Mouse (Mus musculus) midbrain, embryonic 13.5 days (tissue): Measurements from ENCODE around the gene Acox2. TPM values are rescaled to one million over a fixed set of nuclear protein-coding genes. Genes with fewer than 3 reads are reported as not detected.

ENCODE experiments used
- ATAC-seq: fragments of 200-750 bp; cut with Nextera tagmentation; 2 replicates; pipeline ENCODE4 v1.8.0; 2017; ENCODE audit warnings: mild to moderate bottlenecking, moderate TSS enrichment, moderate library complexity
- H3K27ac ChIP-seq: fragments of 300-500 bp; sonication (generic); 2 replicates; pipeline ENCODE4 v1.5.1; 2015; ENCODE audit warnings: inconsistent platforms, mild to moderate bottlenecking, moderate library complexity
- H3K27me3 ChIP-seq: fragments of 300-500 bp; sonication (generic); 2 replicates; pipeline ENCODE4 v1.6.1; 2015; ENCODE audit warnings: mild to moderate bottlenecking, inconsistent platforms
- H3K36me3 ChIP-seq: fragments of 300-500 bp; sonication (generic); 2 replicates; pipeline ENCODE4 v1.6.1; 2015; ENCODE audit warnings: mild to moderate bottlenecking, inconsistent platforms
- H3K4me1 ChIP-seq: fragments of 300-500 bp; sonication (generic); replicated peaks from 2 replicates; pipeline ENCODE4 v1.6.1; 2015; ENCODE audit warnings: inconsistent platforms
- H3K4me2 ChIP-seq: fragments of 300-500 bp; sonication (generic); replicated peaks from 2 replicates; pipeline ENCODE4 v1.6.1; 2015; ENCODE audit warnings: moderate library complexity, mild to moderate bottlenecking, inconsistent platforms
- H3K4me3 ChIP-seq: fragments of 300-500 bp; sonication (generic); replicated peaks from 2 replicates; pipeline ENCODE4 v1.5.1; 2015; ENCODE audit warnings: mild to moderate bottlenecking, inconsistent platforms
- H3K9ac ChIP-seq: fragments of 300-500 bp; sonication (generic); replicated peaks from 2 replicates; pipeline ENCODE4 v1.6.1; 2015; ENCODE audit warnings: mild to moderate bottlenecking, inconsistent platforms
- H3K9me3 ChIP-seq: fragments of 300-500 bp; sonication (generic); 2 replicates; pipeline ENCODE4 v1.6.1; 2016; ENCODE audit warnings: mild to moderate bottlenecking, inconsistent platforms
- WGBS: fragments of 180-500 bp; shearing (Covaris S2); methylation state at CpG from one replicate; pipeline ENCODE4 v1.1.7; 2015; 5-methylcytosine and 5-hydroxymethylcytosine counted together
- polyA plus RNA-seq: library from polyadenylated mRNA; unstranded; fragments of >200 nt; fragmentation: Nextera tagmentation; extraction: Ambion mirVana; gene quantifications from 2 replicates; pipeline ENCODE4 v1.2.1, GENCODE M21; 2015

Gene Acox2
- polyA plus RNA-seq, 1 experiment from 2014 or later = not detected

DNA sequence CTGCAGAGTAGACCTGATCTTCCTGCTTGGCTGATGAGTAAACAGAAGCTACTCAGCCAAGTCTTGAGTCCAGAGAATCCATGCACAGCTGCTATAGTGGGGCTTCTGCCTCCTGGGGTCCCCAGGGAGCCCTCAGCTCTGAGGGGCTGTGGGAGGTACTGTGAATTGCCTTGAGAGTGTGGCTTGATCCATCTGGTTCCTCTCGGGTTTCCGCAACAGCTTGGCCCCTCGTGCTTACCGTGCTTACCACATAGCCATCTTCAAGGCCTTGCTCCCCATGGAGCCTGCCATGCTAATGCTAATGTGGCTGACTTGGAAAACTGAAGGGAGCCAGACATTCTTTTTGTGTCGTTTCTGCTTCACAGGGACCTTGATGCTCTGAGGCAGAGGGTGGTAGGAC, 52.0 kb downstream of the Acox2 start:
- Histone ChIP-seq H3K4me3 (no peak overlapping the region), H3K4me1 (peaks cover 5% of the 10 kb centered on the region), H3K9me3 (no peaks in the 10 kb centered on the region), H3K9ac (no peak overlapping the region), H3K27ac (peak overlapping the region; percentile 5; the same call in 1 of the 2 replicates), H3K36me3 (no peaks in the 10 kb centered on the region), H3K27me3 (no peaks in the 10 kb centered on the region), H3K4me2 (no peak overlapping the region)
- WGBS = 20% methylated on average over 5 of the region's 5 CpGs
- peak; percentile 85 for ATAC-seq

DNA sequence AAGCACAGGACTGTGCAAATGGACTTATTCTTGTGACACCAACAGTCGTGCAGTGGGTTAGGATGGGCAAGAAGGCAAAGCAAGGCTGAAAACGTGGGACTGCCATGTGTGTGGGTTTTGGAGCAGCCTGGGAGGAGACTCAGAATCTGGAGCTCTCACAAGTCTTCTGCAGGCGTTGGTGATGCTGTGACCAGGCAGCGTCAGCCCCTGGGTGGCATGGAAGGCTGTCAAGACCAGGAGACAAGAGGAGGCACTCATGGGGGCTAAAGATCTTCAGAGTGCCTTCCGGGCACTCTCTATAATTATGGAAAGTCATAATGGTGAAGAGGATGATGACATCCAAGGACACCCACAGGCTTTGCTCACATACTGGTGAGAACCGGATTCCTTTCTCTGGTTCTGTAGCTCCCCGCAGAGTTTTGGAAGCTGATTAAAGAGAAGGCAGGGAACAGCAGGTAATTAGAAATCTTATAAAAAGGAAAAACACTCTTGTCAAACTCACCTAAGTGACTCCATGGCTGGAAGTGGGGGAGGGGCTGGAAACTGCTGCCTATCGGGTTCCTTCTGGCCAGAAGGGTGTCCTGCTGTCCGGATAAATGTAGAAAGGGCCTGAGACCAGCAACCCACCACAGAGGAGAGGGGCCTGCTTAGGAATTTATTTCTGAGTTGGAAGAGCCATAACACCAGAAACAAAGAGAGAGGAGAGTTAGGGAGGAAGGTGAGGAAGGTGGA, 52.8 kb downstream of the Acox2 start:
- no peaks in the 10 kb centered on the region for H3K36me3 ChIP-seq
- no peak for ATAC-seq

DNA sequence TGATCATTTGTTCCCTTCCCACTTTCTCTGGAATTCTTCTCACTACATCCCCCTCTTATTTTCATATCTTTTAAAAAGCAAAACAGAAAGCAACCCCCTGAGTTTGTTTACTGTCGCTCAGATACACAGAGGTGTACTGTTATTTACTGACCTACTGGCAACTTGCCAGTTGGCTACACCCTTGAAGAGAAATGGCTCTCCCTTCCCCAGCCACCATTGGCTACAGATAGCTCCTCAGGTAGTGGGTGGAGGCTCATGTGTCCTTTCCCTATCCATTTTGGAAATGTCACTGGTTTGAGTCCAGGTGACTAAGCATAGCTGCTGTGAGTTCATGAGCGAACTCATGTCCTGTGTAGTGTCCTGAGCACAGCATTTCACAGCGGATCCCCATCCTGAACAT, 57.4 kb downstream of the Acox2 start:
- Histone ChIP-seq H3K9ac (no peak overlapping the region), H3K4me2 (no peak overlapping the region), H3K4me1 (no peaks in the 10 kb centered on the region), H3K9me3 (no peaks in the 10 kb centered on the region), H3K36me3 (no peaks in the 10 kb centered on the region), H3K27me3 (no peaks in the 10 kb centered on the region), H3K27ac (no peak overlapping the region), H3K4me3 (no peak overlapping the region)
- ATAC-seq = no peak
- 89% methylated on average over 3 of the region's 3 CpGs for WGBS

More for the DNA sequence above, 52.8 kb downstream of the Acox2 start:
- Histone ChIP-seq H3K4me3 (no peak overlapping the region), H3K27me3 (no peaks in the 10 kb centered on the region), H3K9ac (no peak overlapping the region), H3K4me2 (no peak overlapping the region), H3K4me1 (peaks cover 5% of the 10 kb centered on the region), H3K27ac (no peak overlapping the region), H3K9me3 (no peaks in the 10 kb centered on the region)
- WGBS = 56% methylated on average over 9 of the region's 9 CpGs

DNA sequence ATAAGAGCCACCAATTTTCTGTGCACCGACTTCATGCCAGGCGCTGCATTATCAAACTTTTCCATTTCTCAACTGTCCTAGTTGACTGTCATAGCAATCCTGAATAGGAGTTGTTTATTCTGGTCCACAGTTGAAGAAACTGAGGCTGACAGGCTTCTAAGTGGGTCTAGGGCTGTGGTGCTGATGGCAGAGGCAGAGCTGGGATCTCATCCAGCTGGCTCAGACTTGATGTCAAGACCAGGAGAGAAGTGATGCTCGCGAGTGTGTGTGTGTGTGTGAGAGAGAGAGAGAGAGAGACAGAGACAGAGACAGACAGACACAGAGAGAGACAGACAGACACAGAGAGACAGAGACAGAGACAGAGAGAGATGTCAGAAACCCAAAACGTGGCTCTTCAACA, 58.4 kb downstream of the Acox2 start:
- H3K27me3 ChIP-seq = no peaks in the 10 kb centered on the region
- H3K4me1 ChIP-seq = no peaks in the 10 kb centered on the region
- H3K27ac ChIP-seq = no peak overlapping the region
- WGBS = 87% methylated on average over 5 of the region's 5 CpGs
- no peak overlapping the region for H3K9ac ChIP-seq
- no peak overlapping the region for H3K4me3 ChIP-seq
- no peak overlapping the region for H3K4me2 ChIP-seq
- ATAC-seq = no peak
- no peaks in the 10 kb centered on the region for H3K9me3 ChIP-seq
- no peaks in the 10 kb centered on the region for H3K36me3 ChIP-seq

GRCm38 (mm10) chr14:8192727-8193126, 66.4 kb downstream of the Acox2 start:
- Histone ChIP-seq H3K9me3 (no peaks in the 10 kb centered on the region), H3K27me3 (no peaks in the 10 kb centered on the region), H3K9ac (no peak overlapping the region), H3K4me1 (no peaks in the 10 kb centered on the region), H3K27ac (no peak overlapping the region), H3K4me3 (no peak overlapping the region), H3K36me3 (no peaks in the 10 kb centered on the region), H3K4me2 (no peak overlapping the region)
- 88% methylated on average over 6 of the region's 6 CpGs for WGBS
- ATAC-seq = no peak

GRCm38 (mm10) chr14:8191331-8191965, 67.7 kb downstream of the Acox2 start:
- H3K36me3 ChIP-seq = no peaks in the 10 kb centered on the region
- 72% methylated on average over 12 of the region's 12 CpGs for WGBS
- no peaks in the 10 kb centered on the region for H3K27me3 ChIP-seq
- H3K4me2 ChIP-seq = no peak overlapping the region
- no peak overlapping the region for H3K4me3 ChIP-seq
- no peaks in the 10 kb centered on the region for H3K9me3 ChIP-seq
- no peak overlapping the region for H3K27ac ChIP-seq
- peak; percentile 37; the same call in 1 of the 2 replicates for ATAC-seq
- no peak overlapping the region for H3K9ac ChIP-seq
- H3K4me1 ChIP-seq = no peaks in the 10 kb centered on the region

- Histone ChIP-seq H3K27ac (no peak overlapping the region), H3K9me3 (no peaks in the 10 kb centered on the region), H3K4me2 (no peak overlapping the region), H3K36me3 (no peaks in the 10 kb centered on the region), H3K4me1 (no peaks in the 10 kb centered on the region), H3K9ac (no peak overlapping the region), H3K27me3 (no peaks in the 10 kb centered on the region), H3K4me3 (no peak overlapping the region)
- no peak for ATAC-seq
- 97% methylated on average over 3 of the region's 3 CpGs for WGBS
These were observed 68.6 kb downstream of the Acox2 start for GRCm38 (mm10) chr14:8190556-8190955.

GRCm38 (mm10) chr14:8186278-8187045, 72.7 kb downstream of the Acox2 start:
- H3K4me1 ChIP-seq = no peaks in the 10 kb centered on the region
- H3K27ac ChIP-seq = no peak overlapping the region
- H3K9me3 ChIP-seq = no peaks in the 10 kb centered on the region
- no peak overlapping the region for H3K4me3 ChIP-seq
- WGBS = 91% methylated on average over 6 of the region's 6 CpGs
- no peak overlapping the region for H3K4me2 ChIP-seq
- ATAC-seq = no peak
- no peak overlapping the region for H3K9ac ChIP-seq
- no peaks in the 10 kb centered on the region for H3K27me3 ChIP-seq
- no peaks in the 10 kb centered on the region for H3K36me3 ChIP-seq

GRCm38 (mm10) chr14:8183330-8183729, 75.8 kb downstream of the Acox2 start:
- Histone ChIP-seq H3K9ac (no peak overlapping the region), H3K4me1 (no peaks in the 10 kb centered on the region), H3K4me3 (no peak overlapping the region), H3K36me3 (no peaks in the 10 kb centered on the region), H3K4me2 (no peak overlapping the region), H3K27me3 (no peaks in the 10 kb centered on the region), H3K9me3 (no peaks in the 10 kb centered on the region), H3K27ac (no peak overlapping the region)
- WGBS = 65% methylated on average over 3 of the region's 3 CpGs
- ATAC-seq = no peak

DNA sequence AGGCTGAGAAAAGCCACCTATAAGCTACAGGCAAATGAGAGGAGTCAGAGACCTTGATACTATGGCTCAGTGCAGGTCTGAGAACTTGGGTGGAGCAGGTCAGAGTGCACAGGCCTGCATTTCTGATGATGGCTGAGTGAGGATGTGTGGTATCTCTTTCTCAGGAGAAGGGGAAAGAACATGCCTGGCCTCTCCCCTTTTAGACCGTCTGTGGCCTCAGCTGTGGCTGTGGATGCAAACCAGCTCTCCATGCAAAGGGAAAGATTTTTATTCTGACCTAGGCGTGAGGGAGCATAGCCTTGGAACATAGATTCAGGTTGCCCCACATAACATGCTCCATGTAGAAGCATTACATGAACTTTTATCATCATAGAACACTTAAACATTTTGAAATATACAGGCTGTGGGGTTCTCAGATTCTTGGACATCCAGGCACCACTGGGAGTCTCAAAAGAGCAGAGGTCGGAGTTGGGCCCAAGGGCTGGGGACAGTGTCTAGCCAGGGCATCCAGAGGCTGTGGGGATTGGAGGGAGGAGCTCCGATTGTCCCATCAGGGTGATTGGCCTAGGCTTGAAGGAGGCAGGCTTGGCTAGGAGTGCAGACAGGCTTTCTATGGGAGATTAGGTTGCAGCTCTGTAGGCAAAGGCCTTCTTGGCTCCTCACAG, 78.7 kb downstream of the Acox2 start:
- ATAC-seq = no peak
- no peaks in the 10 kb centered on the region for H3K27me3 ChIP-seq
- H3K4me2 ChIP-seq = no peak overlapping the region
- WGBS = 83% methylated on average over 4 of the region's 4 CpGs
- no peak overlapping the region for H3K27ac ChIP-seq
- H3K9me3 ChIP-seq = no peaks in the 10 kb centered on the region
- H3K9ac ChIP-seq = no peak overlapping the region
- H3K36me3 ChIP-seq = no peaks in the 10 kb centered on the region
- H3K4me3 ChIP-seq = no peak overlapping the region
- H3K4me1 ChIP-seq = no peaks in the 10 kb centered on the region

DNA sequence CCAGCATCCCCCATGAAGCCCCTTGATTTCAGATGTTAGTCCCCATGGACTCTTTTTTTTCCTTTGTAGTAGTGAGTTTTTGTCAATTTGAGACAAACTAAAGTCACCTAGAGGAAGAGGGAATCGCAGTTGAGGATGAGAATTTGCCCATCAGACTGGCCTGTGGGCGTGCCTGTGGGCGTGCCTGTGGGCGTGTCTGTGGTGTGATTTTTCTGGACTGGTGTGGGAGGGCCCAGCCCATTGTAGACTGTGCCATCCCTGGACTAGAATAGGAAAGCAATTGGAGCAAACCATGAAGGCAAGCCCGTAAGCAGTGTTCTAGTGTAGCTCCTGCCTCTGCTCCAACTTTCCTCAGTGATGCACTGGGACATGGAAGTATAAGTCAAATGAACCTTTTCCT, 82.9 kb downstream of the Acox2 start:
- Histone ChIP-seq H3K27ac (no peak overlapping the region), H3K4me2 (no peak overlapping the region), H3K9me3 (no peaks in the 10 kb centered on the region), H3K4me3 (no peak overlapping the region), H3K27me3 (no peaks in the 10 kb centered on the region), H3K9ac (no peak overlapping the region), H3K36me3 (no peaks in the 10 kb centered on the region), H3K4me1 (peaks cover 12% of the 10 kb centered on the region)
- 58% methylated on average over 5 of the region's 5 CpGs for WGBS
- no peak for ATAC-seq
